Mouse (Mus musculus) G1E (cell line): Measurements from ENCODE around the gene C1ql1. TPM values are rescaled to one million over a fixed set of nuclear protein-coding genes. Genes with fewer than 3 reads are reported as not detected.

Source experiments
- ATAC-seq: 2 replicates; pipeline ENCODE4 v1.8.0; 2016; ENCODE audit warnings: mild to moderate bottlenecking; ENCODE audit not compliant: insufficient number of reproducible peaks, poor library complexity, low FRiP score, severe bottlenecking; ENCODE audit errors: extremely low read depth
- DNase-seq: peaks from one replicate; pipeline ENCODE4 v3.0.0; 2012; ENCODE audit warnings: low spot score
- H3K27me3 ChIP-seq: 2 replicates; pipeline ENCODE4 v1.6.1; 2012; ENCODE audit warnings: mild to moderate bottlenecking, low read length, inconsistent platforms; ENCODE audit not compliant: insufficient read depth
- H3K36me3 ChIP-seq: replicated peaks from 2 replicates; pipeline ENCODE3; 2012; ENCODE audit warnings: mild to moderate bottlenecking, inconsistent platforms
- H3K4me1 ChIP-seq: 2 replicates; pipeline ENCODE4 v1.6.1; 2012; ENCODE audit warnings: low read depth, low read length, inconsistent platforms, mixed read lengths; ENCODE audit not compliant: insufficient read depth
- H3K4me3 ChIP-seq: 2 replicates; pipeline ENCODE4 v1.5.1; 2012; ENCODE audit warnings: low read depth, mild to moderate bottlenecking, inconsistent platforms, low read length, moderate library complexity, mixed read lengths
- H3K9me3 ChIP-seq: replicated peaks from 2 replicates; pipeline ENCODE4 v1.6.1; 2012; ENCODE audit warnings: inconsistent platforms
- CTCF ChIP-seq: IDR thresholded peaks from 2 replicates; pipeline ENCODE4 v1.5.1; 2012; ENCODE audit warnings: low read depth, low read length, inconsistent platforms, mixed read lengths
- GATA1 ChIP-seq: IDR thresholded peaks from 2 replicates; pipeline ENCODE4 v1.6.1; 2012; ENCODE audit warnings: borderline replicate concordance, low read length, inconsistent platforms, mixed read lengths
- GATA2 ChIP-seq: IDR thresholded peaks from 2 replicates; pipeline ENCODE4 v1.6.1; 2012; ENCODE audit warnings: low read depth, low read length, inconsistent platforms, borderline replicate concordance
- POLR2AphosphoS5 ChIP-seq: IDR thresholded peaks from 2 replicates; pipeline ENCODE4 v1.6.1; 2012; ENCODE audit warnings: low read depth, low read length, inconsistent platforms; ENCODE audit not compliant: insufficient replicate concordance
- TAL1 ChIP-seq: conservative IDR thresholded peaks from 2 replicates; pipeline ENCODE4 v1.6.1; 2012; ENCODE audit warnings: low read depth, low read length, inconsistent platforms, mixed read lengths
- polyA plus RNA-seq: library from polyadenylated mRNA; stranded (reverse); fragments of >175 nt; gene quantifications from 2 replicates; pipeline ENCODE4 v1.2.3, GENCODE M21; 2012
- total RNA-seq, 2 experiments: library from RNA; stranded (forward) in 1 of 2; stranded (reverse) in 1 of 2; fragments of 200-1000 nt in 1 of 2; fragments of >200 nt in 1 of 2; fragmentation: Nextera tagmentation in 1 of 2; gene quantifications; 2 replicates each; pipeline ENCODE4 v1.2.3; 2014 to 2017

The C1ql1 gene
- not detected in 2 replicates for total RNA-seq (2014; fragmentation: Nextera tagmentation)
- total RNA-seq (2017), result not detected in 2 replicates
- not detected in 2 replicates for polyA plus RNA-seq

GRCm38 (mm10) chr11:102946265-102946991, at the start of gene C1ql1:
TSS of gene C1ql1 (minus strand) at chr11:102946688.
- H3K4me1 ChIP-seq, result peaks cover 10% of the 10 kb centered on the region
- DNase-seq (no peak), ATAC-seq (no peak)
- peaks cover 80% of the 10 kb centered on the region for H3K27me3 ChIP-seq
- peaks cover 14% of the 10 kb centered on the region for H3K9me3 ChIP-seq
- no peak within 1 kb of the TSS; the same call in 1 of the 2 replicates for H3K4me3 ChIP-seq
- H3K36me3 ChIP-seq, result no peaks in the 10 kb centered on the region
- TF ChIP-seq GATA1 (no peak), TAL1 (no peak), GATA2 (no peak), CTCF (no peak), POLR2AphosphoS5 (no peak)

GRCm38 (mm10) chr11:102994952-102995351, 48.5 kb upstream of the C1ql1 start:
- Histone ChIP-seq H3K36me3 (peaks cover 63% of the 10 kb centered on the region), H3K4me1 (peaks cover 54% of the 10 kb centered on the region)
- ATAC-seq, result no peak

GRCm38 (mm10) chr11:102993420-102994029, 47.0 kb upstream of the C1ql1 start:
- no peak overlapping the region for H3K4me3 ChIP-seq
- DNase-seq, result no peak

More at GRCm38 (mm10) chr11:102994952-102995351, 48.5 kb upstream of the C1ql1 start:
- no peak for TF ChIP-seq GATA1
- TF ChIP-seq POLR2AphosphoS5, result no peak
- Histone ChIP-seq H3K9me3 (no peaks in the 10 kb centered on the region), H3K4me3 (peak overlapping the region; percentile 26; the same call in 1 of the 2 replicates), H3K27me3 (peaks cover 12% of the 10 kb centered on the region)
- DNase-seq, result no peak

GRCm38 (mm10) chr11:102992940-102993339, 46.5 kb upstream of the C1ql1 start:
- no peaks in the 10 kb centered on the region for H3K9me3 ChIP-seq
- no peak overlapping the region for H3K4me3 ChIP-seq
- DNase-seq (peak; percentile 75), ATAC-seq (0 out of 2 replicates have a peak, but pooled peaks have one; percentile 8)
- H3K36me3 ChIP-seq, result peaks cover 50% of the 10 kb centered on the region
- peaks cover 33% of the 10 kb centered on the region for H3K4me1 ChIP-seq
- peak; percentile 83 for TF ChIP-seq CTCF
- no peak for TF ChIP-seq POLR2AphosphoS5
- H3K27me3 ChIP-seq, result peaks cover 28% of the 10 kb centered on the region

More at GRCm38 (mm10) chr11:102993420-102994029, 47.0 kb upstream of the C1ql1 start:
- Histone ChIP-seq H3K4me1 (peaks cover 39% of the 10 kb centered on the region), H3K36me3 (peaks cover 53% of the 10 kb centered on the region), H3K27me3 (peaks cover 27% of the 10 kb centered on the region), H3K9me3 (no peaks in the 10 kb centered on the region)
- no peak for ATAC-seq
- TF ChIP-seq GATA2, result no peak
- TF ChIP-seq TAL1, result no peak
- no peak for TF ChIP-seq POLR2AphosphoS5
- TF ChIP-seq CTCF, result no peak
- no peak for TF ChIP-seq GATA1

GRCm38 (mm10) chr11:102991681-102992080, 45.2 kb upstream of the C1ql1 start:
- DNase-seq (no peak), ATAC-seq (no peak)
- Histone ChIP-seq H3K27me3 (peaks cover 39% of the 10 kb centered on the region), H3K4me3 (no peak overlapping the region), H3K4me1 (peaks cover 22% of the 10 kb centered on the region), H3K36me3 (peaks cover 38% of the 10 kb centered on the region), H3K9me3 (no peaks in the 10 kb centered on the region)
- no peak for TF ChIP-seq POLR2AphosphoS5
- TF ChIP-seq TAL1, result no peak
- TF ChIP-seq GATA2, result no peak
- no peak for TF ChIP-seq GATA1
- no peak for TF ChIP-seq CTCF

- Histone ChIP-seq H3K9me3 (no peaks in the 10 kb centered on the region), H3K4me1 (peaks cover 15% of the 10 kb centered on the region), H3K36me3 (peaks cover 23% of the 10 kb centered on the region), H3K27me3 (peaks cover 50% of the 10 kb centered on the region), H3K4me3 (no peak overlapping the region)
- no peak for DNase-seq
- no peak for ATAC-seq
- TF ChIP-seq GATA2 (no peak), POLR2AphosphoS5 (no peak), CTCF (no peak), GATA1 (no peak), TAL1 (no peak)
These were observed 43.7 kb upstream of the C1ql1 start for GRCm38 (mm10) chr11:102990152-102990663.
